Mouse (Mus musculus) ES-Bruce4 (cell line): ENCODE measurements around the gene Catip.

Experiments
- CTCF ChIP-seq: IDR thresholded peaks from one replicate; pipeline ENCODE4 v1.8.1; 2011; ENCODE audit warnings: low read depth, low read length
- EP300 ChIP-seq: IDR thresholded peaks from 2 replicates; pipeline ENCODE4 v1.6.1; 2011; ENCODE audit warnings: low read depth, low read length; ENCODE audit not compliant: insufficient read depth
- POLR2A ChIP-seq: IDR thresholded peaks from one replicate; pipeline ENCODE4 v1.8.1; 2011; ENCODE audit warnings: low read length; ENCODE audit not compliant: insufficient read depth

- TF ChIP-seq POLR2A (no peak), CTCF (no peak), EP300 (no peak)
These were observed 24.6 kb upstream of the Catip start for GRCm38 (mm10) chr1:74337241-74337771.
